Mouse (Mus musculus): ENCODE measurements around the gene Tspyl3. TPM values are rescaled to one million over a fixed set of nuclear protein-coding genes. Genes with fewer than 3 reads are reported as not detected.

Tspyl3 gene
- total and polyA plus RNA-seq, 3 experiments: 4.3 to 47.3 (median 9.8) TPM

DNA sequence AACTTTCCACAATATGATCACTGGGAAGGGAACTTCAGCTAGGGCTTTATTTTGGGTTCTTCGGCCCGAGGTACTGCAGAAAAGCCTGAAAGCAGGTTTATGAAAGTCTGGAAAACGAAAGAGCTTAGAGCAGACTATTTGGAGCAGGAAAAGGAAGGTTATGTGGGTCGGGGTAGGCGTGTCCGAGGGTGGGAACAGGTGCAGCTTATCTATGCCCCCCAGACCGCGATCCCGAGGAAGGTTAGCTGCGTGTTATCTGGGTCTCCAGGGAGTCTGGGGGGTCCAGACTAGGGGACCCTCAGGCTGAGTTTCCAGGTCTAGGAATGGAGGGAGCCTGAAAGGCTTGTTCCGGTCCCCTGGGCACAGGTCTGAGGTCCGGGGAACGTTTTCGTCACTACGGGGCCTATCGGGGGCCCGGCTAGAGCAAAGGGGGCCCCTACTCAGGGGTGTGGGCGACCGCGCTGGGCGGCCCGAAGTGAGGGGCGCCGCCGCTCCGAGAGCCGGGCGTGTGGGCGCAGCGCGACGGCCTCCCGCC is 15.5 kb upstream of the Tspyl3 start:
- no peaks in the 10 kb centered on the region for H3K27me3 ChIP-seq (ENCODE audit: control insufficient read depth in 1 of 2, insufficient read depth in 2 of 2, low read length in 2 of 2)
- H3K36me3 ChIP-seq (ENCODE audit: control insufficient read depth in 1 of 2, insufficient read depth in 2 of 2, low read length in 2 of 2): peaks cover 9 to 34% of the 10 kb centered on the region in 2 experiments
- H3K4me1 ChIP-seq (ENCODE audit: control insufficient read depth in 1 of 2, insufficient read depth in 2 of 2, low read length in 2 of 2): peaks cover 14 to 18% of the 10 kb centered on the region in 2 experiments
- peak; percentile 86 for DNase-seq (ENCODE audit: low read depth, low spot score)
- peaks cover 50% of the 10 kb centered on the region for H3K79me2 ChIP-seq (ENCODE audit: control insufficient read depth, insufficient read depth, low read length, poor library complexity)
- H3K27ac ChIP-seq (ENCODE audit: control insufficient read depth, low read depth, low read length): peak overlapping the region; percentile 94
- H3K4me3 ChIP-seq (ENCODE audit: control insufficient read depth in 1 of 2, insufficient read depth in 1 of 2, low read depth in 2 of 2, low read length in 2 of 2): peak overlapping the region; percentile 93 to 98
- no peaks in the 10 kb centered on the region for H3K9me3 ChIP-seq (replicated peaks; ENCODE audit: insufficient read depth, low read length)
- peak overlapping the region; percentile 98 for H3K9ac ChIP-seq (ENCODE audit: control insufficient read depth, low read depth, low read length, poor library complexity, severe bottlenecking)
- TF ChIP-seq JUND (IDR thresholded peaks at IDR 0.05; ENCODE audit: low read depth, low read length): no peak
- TF ChIP-seq ZKSCAN1 (IDR thresholded peaks at IDR 0.05; ENCODE audit: low read depth, low read length): no peak
- peak; percentile 62; the same call in 1 of the 2 replicates for TF ChIP-seq MYC (IDR thresholded peaks at IDR 0.05; ENCODE audit: low read depth, low read length)
- 0 out of 2 replicates have a peak, but pooled peaks have one; percentile 5 for TF ChIP-seq ZC3H11A (IDR thresholded peaks at IDR 0.05; ENCODE audit: low read depth, low read length)
- TF ChIP-seq CTCF (IDR thresholded peaks at IDR 0.05 in 2 of 3, conservative IDR thresholded peaks at IDR 0.05 in 1 of 3; ENCODE audit: control insufficient read depth in 1 of 3, insufficient read depth in 1 of 3, low read depth in 2 of 3, low read length in 3 of 3, poor library complexity in 1 of 3, severe bottlenecking in 1 of 3): no peak
- peak; percentile 95 for TF ChIP-seq TAL1 (IDR thresholded peaks at IDR 0.05; ENCODE audit: low read length)
- TF ChIP-seq ZMIZ1 (IDR thresholded peaks at IDR 0.05; ENCODE audit: low read depth, low read length): peak; percentile 42; the same call in 1 of the 2 replicates
- TF ChIP-seq ETS1 (IDR thresholded peaks at IDR 0.05; ENCODE audit: low read depth, low read length): peak; percentile 87
- peak; percentile 81 for TF ChIP-seq RCOR1 (IDR thresholded peaks at IDR 0.05; ENCODE audit: low read depth, low read length)
- peak; percentile 97 for TF ChIP-seq TCF12 (IDR thresholded peaks at IDR 0.05; ENCODE audit: low read depth, low read length)
- no peak for TF ChIP-seq E2F4 (IDR thresholded peaks at IDR 0.05; ENCODE audit: borderline replicate concordance, low read depth, low read length)
- TF ChIP-seq EP300 (IDR thresholded peaks at IDR 0.05; ENCODE audit: low read depth in 1 of 2, low read length in 2 of 2): peak; percentile 90
- no peak; the same call in none of the 2 replicates for TF ChIP-seq SIN3A (IDR thresholded peaks at IDR 0.05; ENCODE audit: low read length)
- peak; percentile 64; the same call in 1 of the 2 replicates for TF ChIP-seq BHLHE40 (IDR thresholded peaks at IDR 0.05; ENCODE audit: borderline replicate concordance, low read depth, low read length)
- peak; percentile 54; the same call in 1 of the 2 replicates for TF ChIP-seq TBP (IDR thresholded peaks at IDR 0.05; ENCODE audit: low read depth, low read length)
- TF ChIP-seq MYB (IDR thresholded peaks at IDR 0.05; ENCODE audit: low read depth, low read length): peak; percentile 41; the same call in 1 of the 2 replicates
- no peak for TF ChIP-seq HCFC1 (IDR thresholded peaks at IDR 0.05; ENCODE audit: low read depth, low read length)
- peak; percentile 52 for TF ChIP-seq NELFE (IDR thresholded peaks at IDR 0.05; ENCODE audit: low read depth, low read length)
- 0 out of 2 replicates have a peak, but pooled peaks have one; percentile 44 for TF ChIP-seq MEF2A (IDR thresholded peaks at IDR 0.05; ENCODE audit: extremely low read depth, insufficient replicate concordance, low read depth, low read length, poor library complexity, severe bottlenecking)
- TF ChIP-seq MXI1 (IDR thresholded peaks at IDR 0.05; ENCODE audit: low read depth, low read length): peak; percentile 66
- TF ChIP-seq UBTF (IDR thresholded peaks at IDR 0.05; ENCODE audit: borderline replicate concordance, insufficient read depth, low read depth, low read length): no peak
- peak; percentile 43; the same call in 1 of the 2 replicates for TF ChIP-seq USF1 (IDR thresholded peaks at IDR 0.05; ENCODE audit: low read depth, low read length)
- TF ChIP-seq POLR2AphosphoS5 (IDR thresholded peaks at IDR 0.05; ENCODE audit: borderline replicate concordance, low read depth, low read length): no peak
- peak in 1 of 2 experiments; percentile 40; a peak in 2 of 4 replicates for TF ChIP-seq POLR2A (IDR thresholded peaks at IDR 0.05; ENCODE audit: control insufficient read depth in 1 of 2, insufficient read depth in 1 of 2, low read depth in 1 of 2, low read length in 2 of 2, poor library complexity in 1 of 2)
- no peak; the same call in 1 of the 2 replicates for TF ChIP-seq MAFK (IDR thresholded peaks at IDR 0.05; ENCODE audit: borderline replicate concordance, low read depth, low read length)
- 0 out of 2 replicates have a peak, but pooled peaks have one; percentile 19 for TF ChIP-seq ELF1 (IDR thresholded peaks at IDR 0.05; ENCODE audit: low read depth, low read length)
- 0 out of 2 replicates have a peak, but pooled peaks have one; percentile 7 for TF ChIP-seq SMC3 (IDR thresholded peaks at IDR 0.05; ENCODE audit: low read depth, low read length)
- peak; percentile 40; the same call in 1 of the 2 replicates for TF ChIP-seq KAT2A (conservative IDR thresholded peaks at IDR 0.05; ENCODE audit: low read depth, low read length)
- TF ChIP-seq MAZ (IDR thresholded peaks at IDR 0.05; ENCODE audit: low read depth, low read length): peak; percentile 79; the same call in 1 of the 2 replicates
- 0 out of 2 replicates have a peak, but pooled peaks have one; percentile 24 for TF ChIP-seq ZNF384 (IDR thresholded peaks at IDR 0.05; ENCODE audit: low read depth, low read length)
- TF ChIP-seq POLR2AphosphoS2 (IDR thresholded peaks at IDR 0.05; ENCODE audit: low read length): peak; percentile 63
- no peak for TF ChIP-seq CHD2 (IDR thresholded peaks at IDR 0.05; ENCODE audit: low read length)
- TF ChIP-seq GATA1 (IDR thresholded peaks at IDR 0.05; ENCODE audit: low read depth, low read length): peak; percentile 93
- TF ChIP-seq RAD21 (IDR thresholded peaks at IDR 0.05; ENCODE audit: low read depth, low read length): no peak
- no peak for TF ChIP-seq GABPA (IDR thresholded peaks at IDR 0.05; ENCODE audit: low read depth, low read length)
- no peak for TF ChIP-seq USF2 (IDR thresholded peaks at IDR 0.05; ENCODE audit: borderline replicate concordance in 1 of 2, insufficient read depth in 1 of 2, low read depth in 1 of 2, low read length in 2 of 2)
